Mouse (Mus musculus) cerebellum, adult 2 months (tissue): ENCODE measurements at regions not wholly inside any gene's neighbourhood (a gene's known extent, or its start where the extent isn't known, plus 50 kb on each side); places are given as distances from the start of the nearest gene placed in this dataset.

Experiments
- CTCF ChIP-seq: fragments of 200-500 bp; IDR thresholded peaks from 2 replicates; pipeline ENCODE4 v1.5.1; 2011; ENCODE audit warnings: low read depth, mild to moderate bottlenecking, control low read depth, low read length, moderate library complexity, borderline replicate concordance; ENCODE audit not compliant: insufficient read depth
- POLR2A ChIP-seq: fragments of 200-500 bp; IDR thresholded peaks from 2 replicates; pipeline ENCODE4 v1.6.1; 2011; ENCODE audit warnings: low read length, control low read depth, borderline replicate concordance; ENCODE audit not compliant: insufficient read depth

DNA sequence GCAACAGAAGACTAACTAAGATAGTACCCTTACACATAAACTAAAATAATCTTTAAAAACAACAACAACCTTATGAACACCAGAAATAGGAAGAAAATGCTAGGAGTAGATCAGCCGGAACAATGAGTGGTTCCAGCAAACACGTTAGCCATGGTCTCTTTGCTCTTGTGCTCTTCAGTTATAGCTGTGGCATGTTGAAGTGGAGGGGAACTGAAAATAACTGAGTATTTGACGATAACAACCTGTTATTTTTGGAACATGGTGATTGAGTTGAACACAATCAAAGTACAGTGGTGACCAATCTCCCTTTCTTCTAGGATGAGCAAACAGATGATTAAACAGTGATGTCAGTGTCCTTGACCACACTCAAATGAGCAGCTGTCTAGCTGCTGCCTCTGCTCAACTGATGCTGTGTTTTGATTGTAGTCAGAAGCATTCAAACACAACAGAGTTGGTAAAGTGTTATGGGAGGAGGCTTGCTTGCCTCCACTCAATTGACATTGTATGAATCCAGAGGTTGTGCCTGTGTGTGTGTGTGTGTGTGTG, 50.9 kb upstream of the Nt5e start:
- TF ChIP-seq POLR2A (no peak), CTCF (no peak)
